Mouse (Mus musculus) liver, embryonic 16.5 days (tissue): ENCODE results near the gene Mrpl19. TPM values are rescaled to one million over a fixed set of nuclear protein-coding genes. Genes with fewer than 3 reads are reported as not detected.

Experiments
- ATAC-seq: fragments of 200-750 bp; cut with Nextera tagmentation; 2 replicates; pipeline ENCODE4 v1.8.0; 2017; ENCODE audit warnings: low read depth, mild to moderate bottlenecking, moderate number of reproducible peaks, moderate library complexity
- H3K27ac ChIP-seq: fragments of 300-500 bp; sonication (generic); 2 replicates; pipeline ENCODE4 v1.5.1; 2014; ENCODE audit warnings: mild to moderate bottlenecking, low read length
- H3K27me3 ChIP-seq: fragments of 300-500 bp; sonication (generic); 2 replicates; pipeline ENCODE4 v1.6.1; 2014; ENCODE audit warnings: low read depth, low read length, mixed read lengths; ENCODE audit not compliant: control insufficient read depth, insufficient read depth
- H3K36me3 ChIP-seq: fragments of 300-500 bp; sonication (generic); 2 replicates; pipeline ENCODE4 v1.6.1; 2014; ENCODE audit warnings: mild to moderate bottlenecking; ENCODE audit not compliant: control insufficient read depth, insufficient read depth
- H3K4me1 ChIP-seq: fragments of 300-500 bp; sonication (generic); 2 replicates; pipeline ENCODE4 v1.6.1; 2014; ENCODE audit warnings: low read depth, low read length, mixed read lengths; ENCODE audit not compliant: control insufficient read depth
- H3K4me2 ChIP-seq: fragments of 300-500 bp; sonication (generic); 2 replicates; pipeline ENCODE4 v1.6.1; 2014; ENCODE audit warnings: low read depth, low read length, mixed read lengths
- H3K4me3 ChIP-seq: fragments of 300-500 bp; sonication (generic); 2 replicates; pipeline ENCODE4 v1.5.1; 2014; ENCODE audit warnings: low read depth, mild to moderate bottlenecking, low read length
- H3K9ac ChIP-seq: fragments of 300-500 bp; sonication (generic); 2 replicates; pipeline ENCODE4 v1.6.1; 2014; ENCODE audit warnings: low read depth, low read length
- H3K9me3 ChIP-seq: fragments of 300-500 bp; sonication (generic); replicated peaks from 2 replicates; pipeline ENCODE4 v1.6.1; 2016; ENCODE audit warnings: low read length; ENCODE audit not compliant: control insufficient read depth
- WGBS: fragments of 180-500 bp; shearing (Covaris S2); extraction: QIAGEN DNeasy Blood & Tissue Kit; methylation state at CpG from one replicate; pipeline ENCODE4 v1.1.7; 2014; ENCODE audit not compliant: insufficient replicate concordance; 5-methylcytosine and 5-hydroxymethylcytosine counted together
- polyA plus RNA-seq: library from polyadenylated mRNA; unstranded; fragments of >200 nt; fragmentation: Nextera tagmentation; extraction: Ambion mirVana; gene quantifications from 2 replicates; pipeline ENCODE4 v1.2.1, GENCODE M21; 2015

Gene Mrpl19
- polyA plus RNA-seq, 1 experiment from 2014 or later = 15.5 TPM

GRCm38 (mm10) chr6:81911713-81912112 is 54.0 kb downstream of the Mrpl19 start:
- H3K4me3 ChIP-seq = no peak overlapping the region
- 60% methylated on average over 4 of the region's 4 CpGs for WGBS

GRCm38 (mm10) chr6:81911244-81911643 is 54.5 kb downstream of the Mrpl19 start:
- ATAC-seq = no peak
- H3K27ac ChIP-seq = no peak overlapping the region
- H3K4me2 ChIP-seq = no peak overlapping the region
- H3K36me3 ChIP-seq = no peaks in the 10 kb centered on the region
- H3K4me3 ChIP-seq = no peak overlapping the region
- no peaks in the 10 kb centered on the region for H3K4me1 ChIP-seq
- H3K27me3 ChIP-seq = no peaks in the 10 kb centered on the region
- H3K9me3 ChIP-seq = no peaks in the 10 kb centered on the region
- H3K9ac ChIP-seq = no peak overlapping the region
- WGBS = 68% methylated on average over 5 of the region's 5 CpGs

More at GRCm38 (mm10) chr6:81911713-81912112, 54.0 kb downstream of the Mrpl19 start:
- H3K9ac ChIP-seq = no peak overlapping the region
- no peaks in the 10 kb centered on the region for H3K9me3 ChIP-seq
- no peak overlapping the region for H3K4me2 ChIP-seq
- no peak overlapping the region for H3K27ac ChIP-seq
- no peak for ATAC-seq
- H3K27me3 ChIP-seq = no peaks in the 10 kb centered on the region
- H3K4me1 ChIP-seq = no peaks in the 10 kb centered on the region
- H3K36me3 ChIP-seq = no peaks in the 10 kb centered on the region

GRCm38 (mm10) chr6:81910302-81910855 is 55.4 kb downstream of the Mrpl19 start:
- no peaks in the 10 kb centered on the region for H3K36me3 ChIP-seq
- no peaks in the 10 kb centered on the region for H3K4me1 ChIP-seq
- WGBS = 75% methylated on average over 25 of the region's 25 CpGs
- H3K27ac ChIP-seq = no peak overlapping the region
- H3K4me2 ChIP-seq = no peak overlapping the region
- no peaks in the 10 kb centered on the region for H3K9me3 ChIP-seq
- no peaks in the 10 kb centered on the region for H3K27me3 ChIP-seq
- H3K4me3 ChIP-seq = no peak overlapping the region
- H3K9ac ChIP-seq = no peak overlapping the region
- no peak for ATAC-seq

Other genes starting within 250 kb of the Mrpl19 start
- 2.2 and 2.6 TPM in 2 replicates for gene Gcfc2, start 42.3 kb downstream of the Mrpl19 start, polyA plus RNA-seq
- 11.9 and 12.7 TPM in 2 replicates for gene Eva1a, start 75.1 kb upstream of the Mrpl19 start, polyA plus RNA-seq